Mouse (Mus musculus) kidney, postnatal 14 days (tissue): ENCODE results near the gene Hoxa13.

ENCODE experiments used
- DNase-seq: peaks from one replicate; pipeline ENCODE4 v3.0.0; 2022; ENCODE audit warnings: mixed read lengths

Gene Hoxa13

DNA sequence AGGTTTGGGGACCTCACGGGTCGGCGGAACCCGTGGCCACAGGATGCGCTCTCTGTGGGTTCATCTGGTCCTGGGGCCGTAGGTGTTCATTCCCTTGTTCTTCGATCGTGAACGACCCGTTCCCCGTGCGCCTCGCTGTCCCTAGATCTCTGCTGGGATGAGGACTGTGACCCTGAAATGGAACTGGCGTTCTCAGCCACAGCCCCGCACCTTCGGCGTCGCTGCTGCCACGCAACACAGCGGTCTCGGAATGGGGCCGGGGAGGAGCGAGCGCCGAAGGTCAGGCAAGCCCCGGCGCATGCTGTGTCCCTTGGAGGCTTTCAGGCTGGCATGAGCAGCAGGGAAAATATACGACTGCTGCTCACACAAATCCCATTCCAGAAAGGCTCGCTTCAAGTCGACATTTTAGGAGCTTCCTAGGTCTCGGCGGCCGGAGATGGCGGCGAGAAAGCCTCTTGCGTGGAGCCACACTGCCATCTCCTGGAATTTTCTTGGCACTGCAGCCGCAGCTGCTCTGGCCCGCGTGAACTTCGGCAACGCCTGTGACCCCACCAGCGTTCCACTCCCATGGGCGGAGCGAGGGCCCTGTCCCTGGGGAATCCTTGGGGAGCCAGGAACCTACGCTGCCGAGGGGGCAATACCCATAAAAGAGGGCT lies 39.2 kb downstream of the Hoxa13 start, which contains the start of gene Hoxa7:
Gene Hoxa7, minus strand, starts transcription at position 518 of the 656 bp plus-strand sequence.
- DNase-seq: peak; percentile 97

- DNase-seq: no peak
These were observed 39.8 kb downstream of the Hoxa13 start for GRCm38 (mm10) chr6:52220865-52221310.

DNA sequence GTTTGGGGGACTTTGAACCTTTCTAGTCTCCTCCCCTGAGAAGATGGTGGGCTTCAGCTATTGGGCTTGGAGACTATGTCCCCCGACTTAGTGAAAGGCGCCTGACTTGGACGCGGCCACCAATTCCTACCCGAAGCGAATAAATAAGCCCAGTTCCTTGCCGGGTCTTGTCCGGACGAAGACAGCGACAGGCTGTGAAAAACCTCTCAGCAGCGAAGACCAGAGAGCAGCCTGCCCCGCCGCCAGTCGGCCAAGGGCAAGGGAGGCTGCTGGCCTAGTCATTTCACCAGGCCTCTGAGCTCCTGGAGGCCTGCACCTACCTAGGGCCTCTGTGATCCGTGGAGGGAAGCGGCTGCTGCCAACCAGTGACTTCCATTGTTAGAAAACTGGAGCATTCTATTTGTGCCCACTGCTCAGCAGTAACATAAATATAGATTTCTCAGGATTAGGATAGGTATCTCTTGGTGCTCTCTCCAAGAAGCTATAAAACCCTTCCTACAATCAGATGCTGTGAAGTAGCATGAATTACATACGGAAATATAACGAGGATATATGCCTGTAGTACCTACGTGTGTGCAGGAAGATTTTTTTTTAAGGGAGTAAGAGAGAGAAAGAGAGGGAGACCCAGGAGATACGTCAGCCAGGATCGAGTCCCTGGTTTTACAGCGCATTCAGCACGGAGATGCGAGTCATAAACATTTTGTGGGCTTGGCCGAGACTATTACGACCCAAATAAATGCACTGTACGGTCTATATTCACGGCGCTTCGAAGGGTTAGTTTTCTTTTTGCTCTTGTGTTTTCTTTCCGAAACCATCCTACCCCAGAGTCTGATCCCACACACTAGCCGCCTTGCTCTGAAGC lies 40.4 kb downstream of the Hoxa13 start:
- peak; percentile 73 for DNase-seq

DNA sequence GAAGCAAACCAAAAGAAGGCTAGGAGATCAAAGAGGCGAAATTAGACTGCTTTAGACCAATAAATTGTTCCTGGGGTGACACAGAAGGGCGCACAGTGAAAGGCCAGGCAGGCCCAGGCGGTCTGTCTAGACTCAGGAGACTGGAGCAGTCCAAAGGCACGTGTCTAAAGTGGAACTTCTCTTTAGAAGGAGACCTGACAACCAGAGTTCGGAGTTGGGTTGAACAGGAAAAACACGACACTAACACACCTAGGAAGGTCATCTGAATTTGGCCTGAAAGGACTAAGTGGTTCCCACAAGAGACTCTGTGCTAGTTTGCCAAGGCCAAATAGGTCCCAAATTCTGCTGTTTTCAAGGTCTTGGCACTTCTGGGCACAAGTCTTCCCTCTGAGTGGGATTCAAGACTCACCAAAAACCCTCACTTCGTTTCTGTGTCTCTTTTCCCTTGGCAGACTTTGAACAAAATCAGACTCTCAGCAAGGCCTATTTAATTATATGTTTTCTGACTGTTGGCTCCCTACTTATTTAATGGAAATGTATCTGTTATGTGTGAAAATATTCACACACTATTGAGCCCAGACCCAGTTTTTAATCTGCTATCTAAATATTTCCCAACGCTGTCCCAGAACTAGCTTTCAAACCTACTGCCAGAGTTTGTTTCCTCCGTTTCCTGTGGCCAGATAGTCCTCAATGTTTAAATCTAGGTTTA lies 41.3 kb downstream of the Hoxa13 start:
- peak; percentile 33 for DNase-seq

- no peak for DNase-seq
These were observed 42.0 kb downstream of the Hoxa13 start for GRCm38 (mm10) chr6:52218643-52219215.

DNA sequence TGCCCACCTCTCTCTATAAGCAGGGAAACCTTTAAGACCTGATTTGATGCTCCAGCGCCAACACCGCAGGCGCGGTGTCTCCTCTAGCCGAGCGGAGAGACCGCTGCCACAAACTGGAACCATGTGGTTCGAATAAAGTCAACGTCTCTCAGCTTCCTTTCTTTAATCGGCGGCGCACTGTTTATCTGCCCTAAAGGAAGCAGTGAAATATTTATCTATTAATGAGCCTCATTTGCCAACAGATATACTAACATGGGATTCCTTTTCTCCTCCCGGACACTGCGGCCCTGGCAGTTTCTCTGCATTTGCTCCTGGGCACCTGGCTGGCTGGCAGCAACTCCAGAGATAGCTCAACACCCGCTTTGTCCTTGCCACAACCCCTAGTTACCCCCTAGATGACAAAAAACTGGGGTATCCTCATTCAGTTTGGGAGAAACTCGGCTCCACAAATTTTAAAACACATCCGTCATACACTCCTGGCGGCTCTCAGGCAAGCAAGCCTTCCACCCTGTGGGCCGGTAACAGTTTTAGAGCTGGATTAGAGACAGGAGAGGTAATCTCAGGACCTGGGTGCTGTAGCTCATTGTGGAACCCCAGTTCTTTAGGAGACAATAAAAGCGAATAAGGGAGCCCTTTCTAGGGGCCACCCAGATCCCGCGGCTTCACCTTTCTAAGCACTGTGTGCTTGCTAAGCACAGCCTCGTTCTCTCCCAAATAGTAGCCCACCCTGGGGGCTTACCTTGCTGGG lies 42.6 kb downstream of the Hoxa13 start:
- DNase-seq: peak; percentile 51

- peak; percentile 96 for DNase-seq
These were observed 43.3 kb downstream of the Hoxa13 start for GRCm38 (mm10) chr6:52217459-52217768.

DNA sequence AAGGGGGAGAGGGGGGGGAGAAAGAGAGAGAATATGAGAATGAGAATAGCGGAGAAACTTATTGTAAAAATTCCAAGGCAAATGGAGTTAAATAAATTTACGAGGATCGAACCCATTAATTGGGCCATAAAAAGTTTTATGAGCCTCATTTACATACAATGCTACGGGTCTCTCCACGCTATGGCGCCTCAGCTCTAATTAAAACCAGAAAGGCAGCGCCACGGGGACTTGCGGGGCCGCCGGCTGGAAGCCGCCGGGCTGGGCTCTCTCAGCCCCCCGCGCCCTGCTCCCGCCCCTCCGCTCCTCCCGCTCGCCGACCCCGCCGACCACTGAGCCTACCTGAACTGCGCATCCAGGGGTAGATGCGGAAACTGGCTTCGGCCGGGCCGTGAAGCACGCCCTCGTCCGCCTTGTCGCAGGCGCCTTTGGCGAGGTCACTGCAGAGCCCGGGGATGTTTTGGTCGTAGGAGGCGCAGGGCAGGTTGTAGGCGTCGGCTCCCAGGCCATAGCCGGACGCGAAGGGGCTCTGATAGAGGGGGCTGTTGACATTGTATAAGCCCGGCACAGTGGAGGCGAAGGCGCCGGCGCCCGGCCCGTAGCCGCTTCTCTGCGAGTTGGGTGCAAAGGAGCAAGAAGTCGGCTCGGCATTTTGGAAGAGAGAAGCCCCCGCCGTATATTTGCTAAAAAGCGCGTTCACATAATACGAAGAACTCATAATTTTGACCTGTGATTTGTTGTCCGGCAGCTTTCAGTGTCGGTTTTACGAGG lies 43.8 kb downstream of the Hoxa13 start:
- peak; percentile 72 for DNase-seq

DNA sequence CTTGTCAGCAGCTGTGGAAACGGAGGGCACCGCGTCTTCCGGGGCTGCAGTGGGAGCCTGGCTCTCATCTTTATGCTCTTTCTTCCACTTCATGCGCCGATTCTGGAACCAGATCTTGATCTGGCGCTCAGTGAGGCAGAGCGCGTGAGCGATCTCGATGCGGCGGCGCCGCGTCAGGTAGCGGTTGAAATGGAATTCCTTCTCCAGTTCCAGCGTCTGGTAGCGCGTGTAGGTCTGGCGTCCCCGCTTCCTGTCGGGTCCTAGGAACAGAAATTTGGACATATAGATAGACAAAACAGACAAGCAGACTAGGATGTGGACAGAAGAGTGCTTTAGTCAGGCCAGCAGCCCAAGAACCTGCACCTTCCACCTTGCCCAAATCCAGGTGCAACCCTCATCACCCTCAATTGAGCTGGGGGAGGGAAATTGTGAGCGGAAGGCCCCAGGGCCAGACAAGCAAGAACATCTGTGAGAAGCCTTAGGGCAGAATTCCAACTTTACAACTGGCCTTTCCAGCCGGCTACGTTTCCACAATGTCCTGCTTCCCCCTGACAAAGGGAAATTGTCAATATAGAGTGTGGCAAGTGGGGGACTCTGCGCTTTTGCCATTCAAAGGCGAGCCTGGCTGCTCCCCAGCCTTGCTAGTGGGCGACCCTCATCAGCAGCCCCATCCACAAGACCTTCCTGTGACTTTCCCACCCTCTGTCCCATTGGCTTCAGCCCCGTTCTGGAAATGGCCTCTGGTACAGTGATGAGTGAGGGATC lies 44.7 kb downstream of the Hoxa13 start:
- peak; percentile 57 for DNase-seq

DNA sequence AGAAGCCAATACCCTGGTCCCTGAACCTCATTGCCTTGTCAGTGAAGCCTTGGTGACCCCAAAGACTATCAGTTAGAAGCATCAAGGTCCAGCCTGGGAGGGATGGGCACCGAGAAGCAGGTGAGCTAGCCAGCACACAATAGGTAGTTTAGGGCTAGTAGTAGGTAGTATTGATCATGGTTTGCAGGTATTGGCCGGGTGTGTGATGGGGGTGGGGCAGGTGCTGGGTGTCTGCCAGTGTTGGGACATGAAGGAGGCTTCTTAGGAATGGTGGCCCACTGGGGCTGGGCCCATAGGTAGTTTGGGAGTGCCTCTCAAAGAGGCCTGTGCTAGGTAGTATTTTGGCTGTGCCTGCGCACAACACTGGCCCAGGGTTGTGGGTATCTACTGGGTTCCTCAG lies 45.6 kb downstream of the Hoxa13 start:
- DNase-seq: no peak

- DNase-seq: peak; percentile 36
These were observed 46.4 kb downstream of the Hoxa13 start for GRCm38 (mm10) chr6:52214271-52214670.

DNA sequence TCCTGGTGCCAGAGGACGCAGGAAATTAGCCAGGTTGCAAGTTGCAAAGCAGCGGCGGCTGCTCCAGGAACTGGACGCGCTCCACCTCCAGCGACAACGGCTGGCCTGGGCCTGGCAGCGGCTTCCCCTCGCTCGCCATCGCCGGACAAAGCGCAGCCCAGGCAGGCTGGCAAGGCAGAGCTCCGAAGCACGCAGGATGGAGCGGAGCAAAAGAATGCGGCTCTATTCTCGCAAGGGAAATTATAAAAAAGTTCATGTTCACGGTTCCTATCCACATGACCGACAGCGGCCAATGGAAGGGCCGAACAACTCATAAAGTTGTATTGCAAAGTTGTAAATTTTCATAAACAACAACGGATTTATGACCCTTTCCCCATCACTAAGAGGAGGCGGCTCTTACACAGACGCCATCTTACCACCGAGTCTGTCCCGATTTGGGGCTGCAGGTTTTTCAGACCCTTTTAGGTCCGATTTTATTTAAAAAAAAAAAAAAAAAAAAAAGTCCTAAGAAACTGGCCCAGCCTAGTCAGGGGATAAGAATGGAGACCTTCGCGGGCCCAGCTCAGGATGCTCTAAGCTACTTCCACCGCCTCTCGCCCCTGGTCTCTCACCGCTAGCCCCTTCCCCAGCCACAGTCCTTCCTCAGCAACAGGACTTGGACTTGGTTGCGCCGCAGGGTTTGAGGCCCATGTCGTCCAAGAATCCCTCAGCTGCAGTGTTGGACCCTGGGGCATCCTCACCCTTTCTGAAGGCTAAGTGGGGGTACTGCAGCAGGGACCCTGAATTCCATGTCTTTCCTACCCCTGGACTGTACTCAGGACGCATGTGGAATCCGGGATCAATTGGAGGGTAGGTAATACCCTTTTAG lies 47.3 kb downstream of the Hoxa13 start, which contains the start of the genes Hoxa3 and Gm28308:
Gene Hoxa3, minus strand, starts transcription at position 218 of the 868 bp plus-strand sequence.
Gene Gm28308, minus strand, starts transcription at position 221 of the 868 bp plus-strand sequence.
- DNase-seq: peak; percentile 91

DNA sequence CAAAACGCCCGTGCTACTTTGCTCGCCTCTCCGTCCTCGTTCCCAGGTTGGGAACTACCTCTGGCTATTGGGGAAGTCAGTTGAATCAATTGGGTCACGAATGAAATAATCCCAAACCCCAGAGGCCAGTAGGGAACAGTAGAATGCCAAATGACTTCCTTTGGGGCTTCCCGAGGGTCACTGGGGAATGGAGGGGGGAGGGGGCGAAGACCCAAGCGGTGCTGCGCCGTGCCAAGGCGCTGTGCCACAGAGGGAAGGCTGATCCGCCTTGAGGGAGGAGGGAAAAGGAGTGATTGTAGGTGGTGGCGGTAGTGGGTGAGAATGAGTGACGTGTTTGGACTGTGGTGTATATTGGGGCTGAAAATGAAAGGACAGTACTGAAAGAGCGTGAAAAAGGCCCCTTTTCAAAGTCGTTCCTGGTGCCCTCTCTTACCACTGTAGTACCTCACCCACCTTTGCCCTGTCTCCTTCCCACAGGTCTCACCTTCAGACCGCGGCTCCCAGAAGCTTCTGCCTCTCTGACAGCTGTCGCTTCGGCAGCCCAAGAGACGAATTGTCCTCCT lies 48.0 kb downstream of the Hoxa13 start:
- peak; percentile 81 for DNase-seq

- DNase-seq: no peak
These were observed 48.7 kb downstream of the Hoxa13 start for GRCm38 (mm10) chr6:52211961-52212360.

DNA sequence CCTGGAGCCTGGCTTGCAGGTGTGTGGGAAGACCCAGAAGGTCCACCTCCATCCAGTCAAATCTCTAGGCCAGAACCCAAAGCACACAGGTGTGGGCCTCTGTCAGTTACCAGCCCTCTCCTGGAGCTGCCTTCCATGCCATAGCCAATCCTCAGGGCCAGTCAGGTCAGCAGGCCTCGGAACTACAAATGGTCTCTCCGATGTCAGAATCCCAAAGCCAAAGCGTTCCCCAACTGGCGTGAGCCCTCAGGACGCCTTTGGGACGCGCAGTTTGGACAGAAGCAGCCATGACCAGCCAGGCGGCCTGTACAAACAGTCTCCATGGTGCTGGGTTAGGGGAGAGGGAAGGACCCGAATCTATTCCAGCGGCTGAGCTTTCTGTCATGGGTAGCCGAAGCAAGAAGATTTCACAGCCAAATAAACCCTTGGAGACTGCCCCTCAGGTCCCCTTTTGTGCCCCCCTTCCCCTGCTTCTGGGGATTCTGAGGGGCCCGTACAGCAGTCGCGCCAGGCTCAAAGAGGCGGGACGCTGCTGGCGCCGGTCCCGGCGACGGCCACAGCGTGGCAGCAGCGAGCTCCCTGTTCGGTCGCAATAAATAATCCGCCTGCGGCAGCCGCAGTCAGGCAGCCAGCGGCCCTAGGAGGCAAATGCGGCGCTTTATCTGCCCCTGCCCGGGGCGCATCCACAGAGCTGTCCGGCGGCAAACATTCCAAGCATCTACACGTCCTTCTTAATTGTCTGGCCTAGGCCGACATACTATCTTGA lies 49.3 kb downstream of the Hoxa13 start:
- DNase-seq: peak; percentile 92

DNA sequence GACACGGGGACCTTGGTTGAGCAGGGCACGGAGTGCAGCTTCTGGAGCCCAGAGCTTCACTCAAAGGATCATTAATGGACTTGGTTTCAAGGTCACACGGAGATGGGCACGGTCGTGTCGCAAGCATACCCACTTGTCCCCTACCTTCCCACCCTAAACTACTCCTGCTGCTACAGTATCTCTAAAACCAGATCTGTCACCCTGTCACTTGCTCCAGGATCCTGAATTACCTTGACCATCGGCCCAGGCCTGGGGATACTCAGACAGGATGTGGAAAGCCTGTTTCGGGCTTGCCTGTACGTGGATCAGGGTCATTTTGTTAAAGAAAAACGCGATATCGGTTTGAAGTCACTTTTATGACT lies 51.0 kb downstream of the Hoxa13 start:
- peak; percentile 30 for DNase-seq

DNA sequence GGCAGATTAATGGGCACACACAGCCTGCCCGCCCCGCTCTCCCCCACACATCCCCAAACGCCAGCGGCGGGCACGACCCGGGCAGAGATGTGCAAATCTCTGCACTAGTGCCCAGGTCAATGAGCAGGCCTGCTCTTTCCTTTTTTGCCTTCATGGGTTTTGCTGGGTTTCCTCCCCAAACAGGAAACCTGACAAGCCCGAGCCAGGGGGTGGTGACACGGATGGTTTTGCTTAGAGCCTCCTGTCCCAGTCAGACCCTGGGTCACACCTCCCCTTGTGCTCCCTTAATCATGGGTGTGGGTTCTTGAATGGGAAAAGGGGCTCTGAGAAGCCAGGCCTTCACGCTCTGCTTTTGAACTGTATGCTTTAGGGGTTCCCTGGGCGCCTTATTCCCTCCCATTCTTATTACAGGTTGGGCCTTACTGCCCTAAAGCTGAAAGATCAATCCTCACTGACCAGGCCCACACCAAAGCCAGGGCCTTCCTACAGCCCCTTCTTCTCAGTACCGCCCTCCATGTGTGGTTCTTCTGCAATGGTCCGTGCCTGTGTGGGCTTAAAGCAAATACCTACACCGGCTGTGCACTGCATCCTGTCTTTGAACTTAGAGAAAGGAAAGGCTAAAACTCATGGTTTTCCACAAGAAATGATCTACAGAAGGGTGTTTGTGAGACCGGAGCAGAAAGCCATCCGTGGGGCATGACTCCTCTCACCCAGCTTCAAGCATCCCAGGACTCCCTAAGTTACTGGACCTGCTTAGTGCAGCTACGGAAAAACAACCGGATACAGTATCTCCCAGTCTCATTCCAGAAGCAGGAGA lies 51.6 kb downstream of the Hoxa13 start:
- DNase-seq: peak; percentile 16
